Mouse (Mus musculus) brain, embryonic 14.5 days (tissue): Measurements from ENCODE around the gene 1700113H08Rik.

Experiments
- CTCF ChIP-seq: fragments of 200-500 bp; IDR thresholded peaks from 2 replicates; pipeline ENCODE4 v1.5.1; 2012; ENCODE audit warnings: inconsistent platforms, mild to moderate bottlenecking, moderate library complexity, borderline replicate concordance; ENCODE audit not compliant: insufficient read depth, insufficient read length; ENCODE audit errors: extremely low read depth
- POLR2A ChIP-seq: fragments of 200-500 bp; IDR thresholded peaks from 2 replicates; pipeline ENCODE4 v1.6.1; 2012; ENCODE audit warnings: mild to moderate bottlenecking, inconsistent platforms, borderline replicate concordance; ENCODE audit not compliant: poor library complexity, insufficient read depth, insufficient read length, severe bottlenecking; ENCODE audit errors: extremely low read depth

GRCm38 (mm10) chr10:87036271-87036703 lies 21.6 kb upstream of the 1700113H08Rik start:
- TF ChIP-seq POLR2A (no peak), CTCF (no peak)
